Mouse (Mus musculus) MEL (cell line): ENCODE measurements around the gene Soat1. TPM values are rescaled to one million over a fixed set of nuclear protein-coding genes. Genes with fewer than 3 reads are reported as not detected.

Experiments used
- DNase-seq: peaks from one replicate; pipeline ENCODE4 v3.0.0; 2011; ENCODE audit warnings: low read depth, low spot score
- H3K27ac ChIP-seq: 2 replicates; pipeline ENCODE4 v1.5.1; 2012; ENCODE audit warnings: low read depth, mild to moderate bottlenecking, control low read depth, low read length, moderate library complexity; ENCODE audit not compliant: control insufficient read depth
- H3K27me3 ChIP-seq, 2 experiments: fragments of 150-350 bp in 1 of 2; sonication (generic) in 1 of 2; 2 replicates each; pipeline ENCODE4 v1.6.1; 2012; ENCODE audit warnings: low read length in 2 of 2, mild to moderate bottlenecking in 2 of 2, improper control_type of control experiment in 1 of 2, moderate library complexity in 1 of 2; ENCODE audit not compliant: insufficient read depth in 2 of 2, control insufficient read depth in 1 of 2
- H3K36me3 ChIP-seq, 2 experiments: 2 replicates each; pipeline ENCODE4 v1.6.1; 2012 to 2014; ENCODE audit warnings: low read length in 2 of 2, improper control_type of control experiment in 1 of 2, inconsistent platforms in 1 of 2, mild to moderate bottlenecking in 1 of 2; ENCODE audit not compliant: insufficient read depth in 2 of 2, control insufficient read depth in 1 of 2
- H3K4me1 ChIP-seq, 2 experiments: fragments of 150-350 bp in 1 of 2; sonication (generic) in 1 of 2; 2 replicates each; pipeline ENCODE4 v1.6.1; 2012; ENCODE audit warnings: low read length in 2 of 2, improper control_type of control experiment in 1 of 2, mild to moderate bottlenecking in 1 of 2; ENCODE audit not compliant: insufficient read depth in 2 of 2, control insufficient read depth in 1 of 2
- H3K4me3 ChIP-seq, 2 experiments: fragments of 150-350 bp in 1 of 2; sonication (generic) in 1 of 2; 2 replicates each; pipeline ENCODE4 v1.5.1; 2012; ENCODE audit warnings: low read depth in 2 of 2, low read length in 2 of 2, mild to moderate bottlenecking in 2 of 2, moderate library complexity in 2 of 2, control low read depth in 1 of 2, improper control_type of control experiment in 1 of 2; ENCODE audit not compliant: control insufficient read depth in 1 of 2, insufficient read depth in 1 of 2
- H3K79me2 ChIP-seq: 2 replicates; pipeline ENCODE4 v1.6.1; 2012; ENCODE audit warnings: mild to moderate bottlenecking, low read length, moderate library complexity; ENCODE audit not compliant: control insufficient read depth, poor library complexity, insufficient read depth
- H3K9ac ChIP-seq: 2 replicates; pipeline ENCODE4 v1.6.1; 2012; ENCODE audit warnings: low read depth, mild to moderate bottlenecking, control low read depth, low read length, moderate library complexity; ENCODE audit not compliant: control insufficient read depth, poor library complexity, severe bottlenecking
- H3K9me3 ChIP-seq: fragments of 150-350 bp; sonication (generic); replicated peaks from 2 replicates; pipeline ENCODE4 v1.6.1; 2012; ENCODE audit warnings: mild to moderate bottlenecking, low read length, improper control_type of control experiment, moderate library complexity; ENCODE audit not compliant: insufficient read depth
- BHLHE40 ChIP-seq: IDR thresholded peaks from 2 replicates; pipeline ENCODE4 v1.6.1; 2012; ENCODE audit warnings: low read depth, mild to moderate bottlenecking, inconsistent platforms, low read length, improper control_type of control experiment, borderline replicate concordance
- EP300 ChIP-seq, 2 experiments: IDR thresholded peaks; 2 replicates each; pipeline ENCODE4 v1.6.1; 2011; ENCODE audit warnings: improper control_type of control experiment in 2 of 2, low read length in 2 of 2, low read depth in 1 of 2, mild to moderate bottlenecking in 1 of 2
- GABPA ChIP-seq: IDR thresholded peaks from 2 replicates; pipeline ENCODE4 v1.6.1; 2012; ENCODE audit warnings: low read depth, mild to moderate bottlenecking, inconsistent platforms, low read length, improper control_type of control experiment, moderate library complexity
- KAT2A ChIP-seq: conservative IDR thresholded peaks from 2 replicates; pipeline ENCODE4 v1.6.1; 2012; ENCODE audit warnings: low read depth, low read length, improper control_type of control experiment, inconsistent platforms
- MAX ChIP-seq: IDR thresholded peaks from 2 replicates; pipeline ENCODE4 v1.6.1; 2011; ENCODE audit warnings: low read length, improper control_type of control experiment
- MAZ ChIP-seq: IDR thresholded peaks from 2 replicates; pipeline ENCODE4 v1.6.1; 2012; ENCODE audit warnings: low read depth, mild to moderate bottlenecking, inconsistent platforms, low read length, improper control_type of control experiment
- MXI1 ChIP-seq: IDR thresholded peaks from 2 replicates; pipeline ENCODE4 v1.6.1; 2011; ENCODE audit warnings: mild to moderate bottlenecking, low read depth, low read length, improper control_type of control experiment
- MYC ChIP-seq: IDR thresholded peaks from 2 replicates; pipeline ENCODE4 v1.6.1; 2011; ENCODE audit warnings: low read depth, mild to moderate bottlenecking, low read length, improper control_type of control experiment, moderate library complexity
- POLR2A ChIP-seq, 2 experiments: IDR thresholded peaks; 2 replicates each; pipeline ENCODE4 v1.6.1; 2011 to 2012; ENCODE audit warnings: low read length in 2 of 2, mild to moderate bottlenecking in 2 of 2, control low read depth in 1 of 2, improper control_type of control experiment in 1 of 2, low read depth in 1 of 2, moderate library complexity in 1 of 2; ENCODE audit not compliant: control insufficient read depth in 1 of 2, insufficient read depth in 1 of 2, poor library complexity in 1 of 2
- POLR2AphosphoS2 ChIP-seq: IDR thresholded peaks from 2 replicates; pipeline ENCODE4 v1.6.1; 2011; ENCODE audit warnings: low read length, improper control_type of control experiment
- POLR2AphosphoS5 ChIP-seq: IDR thresholded peaks from 2 replicates; pipeline ENCODE4 v1.6.1; 2012; ENCODE audit warnings: low read depth, borderline replicate concordance, mild to moderate bottlenecking, inconsistent platforms, low read length, moderate library complexity, mixed read lengths
- RCOR1 ChIP-seq: IDR thresholded peaks from 2 replicates; pipeline ENCODE4 v1.6.1; 2012; ENCODE audit warnings: low read depth, mild to moderate bottlenecking, inconsistent platforms, low read length, improper control_type of control experiment
- TAL1 ChIP-seq: IDR thresholded peaks from 2 replicates; pipeline ENCODE4 v1.6.1; 2012; ENCODE audit warnings: mild to moderate bottlenecking, inconsistent platforms, low read length, moderate library complexity, mixed read lengths
- TBP ChIP-seq: IDR thresholded peaks from 2 replicates; pipeline ENCODE4 v1.8.0; 2011; ENCODE audit warnings: low read depth, low read length, improper control_type of control experiment
- USF1 ChIP-seq: IDR thresholded peaks from 2 replicates; pipeline ENCODE4 v1.6.1; 2014; ENCODE audit warnings: low read depth, mild to moderate bottlenecking, inconsistent platforms, low read length, improper control_type of control experiment, moderate library complexity
- polyA plus RNA-seq, 2 experiments: library from polyadenylated mRNA; stranded (reverse) in 1 of 2; unstranded in 1 of 2; fragments of >175 nt in 1 of 2; fragments of >200 nt in 1 of 2; gene quantifications; 2 replicates each; pipeline versions ENCODE4 v1.2.1 to v1.2.4; 2012; ENCODE audit warnings: low replicate concordance in 2 of 2, low read depth in 1 of 2; ENCODE audit not compliant: insufficient read length in 2 of 2, insufficient read depth in 1 of 2, missing spikeins in 1 of 2
- total RNA-seq: library from RNA; depleted of rRNA; stranded (reverse); fragments of 300-350 nt; gene quantifications from 2 replicates; pipeline ENCODE4 v1.2.3, GENCODE M21; 2012

Gene Soat1
- total and polyA plus RNA-seq, 3 experiments = 2.7 to 10.5 TPM; not detected in 1

DNA sequence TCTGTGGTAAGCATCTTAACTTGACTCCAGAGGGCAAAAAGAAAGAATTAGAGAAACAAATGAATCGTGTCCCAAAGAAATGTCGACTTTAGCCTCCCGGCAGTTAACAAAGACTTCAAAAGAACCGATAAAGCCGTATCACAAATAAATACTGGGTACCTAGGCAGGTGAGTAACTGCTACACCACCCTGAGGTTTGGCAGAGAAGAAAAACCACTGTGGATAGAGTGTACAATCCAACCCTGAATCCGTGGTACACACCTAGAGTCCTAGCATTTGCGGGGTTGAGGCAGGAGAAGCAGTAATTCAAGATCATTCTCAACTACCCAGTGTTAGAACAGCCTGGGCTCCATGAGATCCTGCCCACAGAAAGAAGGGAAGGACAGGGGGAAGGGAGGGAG lies 2.2 kb downstream of the Soat1 start:
- Histone ChIP-seq H3K79me2 (no peaks in the 10 kb centered on the region; the same call in 1 of the 2 replicates), H3K9me3 (no peaks in the 10 kb centered on the region), H3K27ac (no peak overlapping the region), H3K27me3 (peaks cover 0 to 3% of the 10 kb centered on the region in 2 experiments; a peak in 1 of 4 replicates), H3K4me3 (no peak overlapping the region), H3K4me1 (peaks cover 2 to 3% of the 10 kb centered on the region in 2 experiments; a peak in 3 of 4 replicates), H3K9ac (no peak overlapping the region), H3K36me3 (no peaks in the 10 kb centered on the region)
- no peak for DNase-seq
- no peak for TF ChIP-seq KAT2A
- TF ChIP-seq TBP = no peak
- TF ChIP-seq EP300 (IDR thresholded peaks at IDR 0.05; ENCODE audit: low read depth in 1 of 2, low read length in 2 of 2) = no peak
- TF ChIP-seq MYC = no peak
- no peak for TF ChIP-seq POLR2A (IDR thresholded peaks at IDR 0.05; ENCODE audit: control insufficient read depth in 1 of 2, insufficient read depth in 1 of 2, low read depth in 1 of 2, low read length in 2 of 2, poor library complexity in 1 of 2)
- no peak for TF ChIP-seq RCOR1
- no peak for TF ChIP-seq POLR2AphosphoS2
- no peak for TF ChIP-seq BHLHE40
- no peak for TF ChIP-seq POLR2AphosphoS5
- no peak for TF ChIP-seq TAL1

DNA sequence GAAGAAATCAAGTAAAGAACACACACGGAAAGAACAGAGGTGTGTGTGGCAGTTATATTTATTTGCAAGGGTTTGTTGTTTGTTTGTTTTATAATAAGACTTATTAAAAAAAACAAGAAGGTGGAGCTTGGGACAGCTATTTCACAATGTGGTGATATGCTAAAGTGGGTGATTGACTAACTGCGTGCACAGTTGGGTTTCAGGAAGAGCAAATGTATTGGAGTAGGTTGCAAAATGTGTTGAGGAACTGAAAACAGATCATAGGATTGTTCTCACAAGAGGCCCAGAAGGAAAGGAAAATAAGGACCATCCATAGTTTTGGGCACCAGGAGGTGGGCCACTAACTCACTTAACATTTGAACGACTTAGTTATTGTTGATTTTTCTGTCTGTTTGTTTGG lies 3.1 kb downstream of the Soat1 start:
- TF ChIP-seq GABPA = no peak
- no peak for TF ChIP-seq MAZ
- no peak for TF ChIP-seq MXI1
- no peak for DNase-seq
- no peak overlapping the region for H3K9ac ChIP-seq
- H3K4me1 ChIP-seq = peaks cover 2 to 3% of the 10 kb centered on the region in 2 experiments; a peak in 3 of 4 replicates
- no peaks in the 10 kb centered on the region; the same call in 1 of the 2 replicates for H3K79me2 ChIP-seq
- H3K27ac ChIP-seq = no peak overlapping the region
- no peak overlapping the region for H3K4me3 ChIP-seq
- H3K27me3 ChIP-seq = peaks cover 0 to 3% of the 10 kb centered on the region in 2 experiments; a peak in 1 of 4 replicates
- no peaks in the 10 kb centered on the region for H3K9me3 ChIP-seq
- H3K36me3 ChIP-seq = no peaks in the 10 kb centered on the region

GRCm38 (mm10) chr1:156470557-156470956 lies 3.6 kb downstream of the Soat1 start:
- no peak overlapping the region for H3K9ac ChIP-seq
- H3K27me3 ChIP-seq = 0 out of 4 replicates have a peak, but pooled peaks cover 0 to under 1% of the 10 kb centered on the region in 2 experiments
- TF ChIP-seq TBP (no peak), USF1 (no peak), MAX (no peak), POLR2A (IDR thresholded peaks at IDR 0.05; ENCODE audit: control insufficient read depth in 1 of 2, insufficient read depth in 1 of 2, low read depth in 1 of 2, low read length in 2 of 2, poor library complexity in 1 of 2) (no peak)
- TF ChIP-seq, all 39 proteins: peak for 0
- Histone ChIP-seq H3K36me3 (no peaks in the 10 kb centered on the region), H3K4me3 (no peak overlapping the region), H3K4me1 (peaks cover 2 to 3% of the 10 kb centered on the region in 2 experiments; a peak in 3 of 4 replicates), H3K79me2 (no peaks in the 10 kb centered on the region; the same call in 1 of the 2 replicates), H3K9me3 (no peaks in the 10 kb centered on the region), H3K27ac (no peak overlapping the region)
- no peak for DNase-seq
